Mouse (Mus musculus) brain, embryonic 14.5 days (tissue): ENCODE results near the gene Trim71.

Source experiments
- CTCF ChIP-seq: fragments of 200-500 bp; IDR thresholded peaks from 2 replicates; pipeline ENCODE4 v1.5.1; 2012; ENCODE audit warnings: inconsistent platforms, mild to moderate bottlenecking, moderate library complexity, borderline replicate concordance; ENCODE audit not compliant: insufficient read depth, insufficient read length; ENCODE audit errors: extremely low read depth
- POLR2A ChIP-seq: fragments of 200-500 bp; IDR thresholded peaks from 2 replicates; pipeline ENCODE4 v1.6.1; 2012; ENCODE audit warnings: mild to moderate bottlenecking, inconsistent platforms, borderline replicate concordance; ENCODE audit not compliant: poor library complexity, insufficient read depth, insufficient read length, severe bottlenecking; ENCODE audit errors: extremely low read depth

- TF ChIP-seq CTCF (no peak), POLR2A (no peak)
Measured at GRCm38 (mm10) chr9:114560771-114561670, 3.1 kb downstream of the Trim71 start.
